ENCODE assay signal across 11 mouse cellular contexts in genomic region chr16:76600131-76600530, GRCm38 (mm10).
DNase-seq lines count a peak whose midpoint lies in the region; ATAC-seq and TF ChIP-seq lines count a peak whose summit lies in the region.
"Had no signal": no experiment of that assay in that cellular context is flagged by ENCODE, and none has a peak within 500 bp of the region (broad histone marks: within the 10 kb centered on the region; RNA-seq: fewer than 3 reads in every experiment).

No protein-coding gene starts in this region.

- H3K27ac ChIP-seq in embryonic facial prominence, embryonic 14.5 days (replicated peaks; ENCODE audit: low read depth, low read length), result no peak overlapping the region
- no peak overlapping the region for H3K27ac ChIP-seq in embryonic facial prominence, embryonic 10.5 days (replicated peaks)
- H3K27ac ChIP-seq in lung, embryonic 14.5 days (ENCODE audit: low read depth), result no peak overlapping the region
- H3K27ac ChIP-seq: lung, embryonic 15.5 days; neural tube, embryonic 13.5 days; stomach, embryonic 15.5 days had no signal

- no peak for TF ChIP-seq CTCF in lung, embryonic 14.5 days (IDR thresholded peaks at IDR 0.05; ENCODE audit: low read depth)

- peak; percentile 75 for DNase-seq in embryonic facial prominence, embryonic 14.5 days (ENCODE audit: low spot score)
- no peak for DNase-seq in embryonic facial prominence, embryonic 10.5 days (ENCODE audit: low spot score)
- peak; percentile 26 for DNase-seq in left cerebral cortex, postnatal 4 days
- DNase-seq in left cerebral cortex, adult 8-10 months (ENCODE audit: low spot score in 2 of 2), result no peak
- peak; percentile 25 for DNase-seq in fat pad, adult 2 months (ENCODE audit: extremely low read depth, low read depth, low spot score)
- peak; percentile 41 for DNase-seq in lung, embryonic 14.5 days
- DNase-seq in spleen, postnatal 14 days (ENCODE audit: low spot score in 2 of 2), result no peak
- DNase-seq in spleen, adult 12 weeks (ENCODE audit: low spot score), result no peak

- intact Hi-C loops in left cerebral cortex, postnatal 4 days (cut with DNase I), result no loop called here

- H3K9me3 ChIP-seq in embryonic facial prominence, embryonic 14.5 days (ENCODE audit: control insufficient read depth, low read length), result no peaks in the 10 kb centered on the region
- no peaks in the 10 kb centered on the region for H3K9me3 ChIP-seq in embryonic facial prominence, embryonic 10.5 days
- H3K9me3 ChIP-seq in lung, embryonic 14.5 days (ENCODE audit: low read depth, low read length), result no peaks in the 10 kb centered on the region
- H3K9me3 ChIP-seq: lung, embryonic 15.5 days; neural tube, embryonic 13.5 days; stomach, embryonic 15.5 days had no signal

- no peak; the same call in 1 of the 2 replicates for ATAC-seq in embryonic facial prominence, embryonic 14.5 days (ENCODE audit: low read depth)
- ATAC-seq in lung, embryonic 14.5 days (ENCODE audit: insufficient read depth), result no peak

- H3K4me2 ChIP-seq in embryonic facial prominence, embryonic 14.5 days (ENCODE audit: low read depth, low read length), result 0 out of 2 replicates have a peak overlapping the region, but pooled peaks have one; percentile 10
- no peak overlapping the region for H3K4me2 ChIP-seq in lung, embryonic 14.5 days
- H3K4me2 ChIP-seq: lung, embryonic 15.5 days; neural tube, embryonic 13.5 days; stomach, embryonic 15.5 days had no signal

- H3K4me3 ChIP-seq in embryonic facial prominence, embryonic 14.5 days (ENCODE audit: low read depth, low read length), result no peak overlapping the region
- no peak overlapping the region for H3K4me3 ChIP-seq in embryonic facial prominence, embryonic 10.5 days
- no peak overlapping the region for H3K4me3 ChIP-seq in lung, embryonic 14.5 days (ENCODE audit: low read depth, low read length)
- H3K4me3 ChIP-seq: lung, embryonic 15.5 days; neural tube, embryonic 13.5 days; stomach, embryonic 15.5 days had no signal

- 45% methylated on average over 10 of the region's 10 CpGs for WGBS in embryonic facial prominence, embryonic 14.5 days
- 77% methylated on average over 10 of the region's 10 CpGs for WGBS in embryonic facial prominence, embryonic 10.5 days
- 60% methylated on average over 10 of the region's 10 CpGs for WGBS in lung, embryonic 14.5 days

- peaks cover 6% of the 10 kb centered on the region; the same call in 1 of the 2 replicates for H3K4me1 ChIP-seq in embryonic facial prominence, embryonic 14.5 days (ENCODE audit: control insufficient read depth, insufficient read depth, low read length)
- H3K4me1 ChIP-seq in embryonic facial prominence, embryonic 10.5 days, result peaks cover 9% of the 10 kb centered on the region; the same call in 1 of the 2 replicates
- 0 out of 2 replicates have a peak, but pooled peaks cover 3% of the 10 kb centered on the region for H3K4me1 ChIP-seq in lung, embryonic 14.5 days (ENCODE audit: insufficient read depth)
- H3K4me1 ChIP-seq: lung, embryonic 15.5 days; neural tube, embryonic 13.5 days had no signal

- H3K27me3 ChIP-seq in embryonic facial prominence, embryonic 14.5 days (replicated peaks; ENCODE audit: control insufficient read depth, insufficient read depth, low read length), result no peaks in the 10 kb centered on the region
- no peaks in the 10 kb centered on the region for H3K27me3 ChIP-seq in embryonic facial prominence, embryonic 10.5 days (replicated peaks; ENCODE audit: low read depth, poor library complexity, severe bottlenecking)
- no peaks in the 10 kb centered on the region for H3K27me3 ChIP-seq in lung, embryonic 14.5 days (ENCODE audit: insufficient read depth, low read length)
- H3K27me3 ChIP-seq: lung, embryonic 15.5 days; neural tube, embryonic 13.5 days; stomach, embryonic 15.5 days had no signal

- H3K9ac ChIP-seq in embryonic facial prominence, embryonic 14.5 days (ENCODE audit: low read depth, low read length), result no peak overlapping the region
- H3K9ac ChIP-seq in lung, embryonic 14.5 days, result no peak overlapping the region
- H3K9ac ChIP-seq: lung, embryonic 15.5 days; neural tube, embryonic 13.5 days; stomach, embryonic 15.5 days had no signal

- H3K36me3 ChIP-seq in embryonic facial prominence, embryonic 14.5 days (ENCODE audit: control insufficient read depth, insufficient read depth, low read length), result no peaks in the 10 kb centered on the region
- no peaks in the 10 kb centered on the region for H3K36me3 ChIP-seq in embryonic facial prominence, embryonic 10.5 days (replicated peaks)
- no peaks in the 10 kb centered on the region for H3K36me3 ChIP-seq in lung, embryonic 14.5 days (ENCODE audit: insufficient read depth)
- H3K36me3 ChIP-seq: lung, embryonic 15.5 days; neural tube, embryonic 13.5 days; stomach, embryonic 15.5 days had no signal

Comparison
In these comparisons a context has a peak if more than half of its experiments do, and no peak if none do; other contexts are left out.
1. DNase-seq: peak in embryonic facial prominence, embryonic 14.5 days (single experiment), left cerebral cortex, postnatal 4 days (single experiment), fat pad, adult 2 months (single experiment) and lung, embryonic 14.5 days (single experiment); none in embryonic facial prominence, embryonic 10.5 days (single experiment), left cerebral cortex, adult 8-10 months (0 of 2), spleen, postnatal 14 days (0 of 2) and spleen, adult 12 weeks (single experiment).